Mouse (Mus musculus): ENCODE results near the gene Trappc10. TPM values are rescaled to one million over a fixed set of nuclear protein-coding genes. Genes with fewer than 3 reads are reported as not detected.
"Not testable (repeated sequence)": the region's sequence is repeated elsewhere in the genome, so short reads cannot be mapped to it uniquely, and the experiment has no call there.

Gene Trappc10
- total RNA-seq, 2 experiments from 2014 or later: 86.7 to 88.6 TPM

- intact Hi-C loops (cut with DNase I): no loop called here
- no peak for TF ChIP-seq CTCF (IDR thresholded peaks at IDR 0.05)
- Histone ChIP-seq H3K4me3 (no peak overlapping the region), H3K27ac (peak overlapping the region; percentile 4; the same call in 1 of the 2 replicates)
- no peak for DNase-seq (ENCODE audit: extremely low spot score in 1 of 2, low spot score in 2 of 2)
Measured at GRCm38 (mm10) chr10:78227875-78228559, 16.4 kb downstream of the Trappc10 start.

GRCm38 (mm10) chr10:78224136-78224535 is 20.3 kb downstream of the Trappc10 start:
- intact Hi-C loops (cut with DNase I): no loop called here
- TF ChIP-seq CTCF (IDR thresholded peaks at IDR 0.05): no peak
- H3K4me3 ChIP-seq: no peak overlapping the region

GRCm38 (mm10) chr10:78222908-78223307 is 21.5 kb downstream of the Trappc10 start:
- no peak overlapping the region for H3K27ac ChIP-seq
- intact Hi-C loops (cut with DNase I): no loop called here
- H3K4me3 ChIP-seq: no peak overlapping the region
- no peak for DNase-seq (ENCODE audit: extremely low spot score in 1 of 2, low spot score in 2 of 2)
- no peak for TF ChIP-seq CTCF (IDR thresholded peaks at IDR 0.05)

More at GRCm38 (mm10) chr10:78224136-78224535, 20.3 kb downstream of the Trappc10 start:
- no peak for DNase-seq (ENCODE audit: extremely low spot score in 1 of 2, low spot score in 2 of 2)
- H3K27ac ChIP-seq: no peak overlapping the region

DNA sequence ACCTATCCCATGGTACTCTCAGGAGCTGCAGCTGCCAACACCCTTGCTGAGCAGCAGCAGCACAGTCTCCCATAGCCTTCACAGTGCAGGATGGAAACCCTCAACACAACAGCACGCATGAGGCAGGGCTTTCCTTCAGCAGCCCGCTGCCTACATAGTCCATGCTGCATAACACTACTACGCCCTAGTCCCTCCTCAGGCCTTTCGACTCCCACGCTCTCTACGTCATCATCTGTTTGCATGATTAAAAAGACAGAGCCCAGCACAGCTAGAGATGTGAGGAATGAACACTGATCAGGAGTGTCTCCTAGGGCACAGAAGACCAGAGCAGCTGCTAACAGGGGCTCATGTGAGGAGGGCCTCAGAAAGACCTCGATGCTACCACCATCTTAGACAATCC is 23.1 kb downstream of the Trappc10 start:
- no peak for TF ChIP-seq CTCF (IDR thresholded peaks at IDR 0.05)
- Histone ChIP-seq H3K4me3 (no peak overlapping the region), H3K27ac (no peak overlapping the region)
- intact Hi-C loops (cut with DNase I): no loop called here
- DNase-seq (ENCODE audit: extremely low spot score in 1 of 2, low spot score in 2 of 2): peak in 1 of 2 experiments; percentile 27

DNA sequence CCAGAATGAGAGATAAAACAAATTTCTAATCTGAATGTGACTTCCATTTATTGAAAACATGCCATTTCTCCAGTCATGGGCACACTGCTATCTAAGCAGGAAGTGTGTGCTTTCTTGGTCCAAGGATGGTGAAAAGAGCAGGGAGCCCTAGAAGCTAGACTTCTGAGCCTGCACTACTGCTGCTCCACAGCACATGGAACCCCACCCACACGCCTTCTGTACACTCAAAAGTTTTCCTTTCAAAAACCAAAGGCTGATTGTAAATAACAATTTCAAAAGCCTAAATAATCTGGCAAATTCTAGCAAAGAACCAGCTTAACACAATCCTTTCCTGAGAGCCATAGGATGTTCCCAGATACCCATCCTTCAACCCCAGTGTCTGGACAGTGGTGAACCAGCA is 24.9 kb downstream of the Trappc10 start:
- TF ChIP-seq CTCF (IDR thresholded peaks at IDR 0.05): no peak
- H3K4me3 ChIP-seq: no peak overlapping the region
- intact Hi-C loops (cut with DNase I): no loop called here
- H3K27ac ChIP-seq: no peak overlapping the region
- DNase-seq (ENCODE audit: extremely low spot score in 1 of 2, low spot score in 2 of 2): no peak

DNA sequence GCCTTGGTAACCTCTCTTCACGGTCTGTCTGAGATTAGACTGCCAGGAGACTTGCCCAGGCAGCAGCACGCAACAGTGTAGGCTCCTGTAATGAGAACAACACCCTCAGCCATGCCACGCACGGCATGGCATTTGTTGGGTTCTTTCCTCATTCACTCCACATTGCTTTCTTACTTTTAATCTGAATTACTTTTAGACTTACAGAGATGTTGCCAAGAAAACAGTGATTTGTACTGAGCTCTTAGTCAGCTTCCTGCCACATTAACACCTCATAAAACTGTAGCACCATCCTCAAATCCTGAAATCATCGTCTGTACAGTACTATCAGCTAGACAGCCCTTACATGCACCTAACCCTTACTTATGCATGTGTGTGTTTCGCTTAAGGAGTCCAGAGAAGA is 25.9 kb downstream of the Trappc10 start:
- no peak for TF ChIP-seq CTCF (IDR thresholded peaks at IDR 0.05)
- DNase-seq (ENCODE audit: extremely low spot score in 1 of 2, low spot score in 2 of 2): no peak
- intact Hi-C loops (cut with DNase I): no loop called here

DNA sequence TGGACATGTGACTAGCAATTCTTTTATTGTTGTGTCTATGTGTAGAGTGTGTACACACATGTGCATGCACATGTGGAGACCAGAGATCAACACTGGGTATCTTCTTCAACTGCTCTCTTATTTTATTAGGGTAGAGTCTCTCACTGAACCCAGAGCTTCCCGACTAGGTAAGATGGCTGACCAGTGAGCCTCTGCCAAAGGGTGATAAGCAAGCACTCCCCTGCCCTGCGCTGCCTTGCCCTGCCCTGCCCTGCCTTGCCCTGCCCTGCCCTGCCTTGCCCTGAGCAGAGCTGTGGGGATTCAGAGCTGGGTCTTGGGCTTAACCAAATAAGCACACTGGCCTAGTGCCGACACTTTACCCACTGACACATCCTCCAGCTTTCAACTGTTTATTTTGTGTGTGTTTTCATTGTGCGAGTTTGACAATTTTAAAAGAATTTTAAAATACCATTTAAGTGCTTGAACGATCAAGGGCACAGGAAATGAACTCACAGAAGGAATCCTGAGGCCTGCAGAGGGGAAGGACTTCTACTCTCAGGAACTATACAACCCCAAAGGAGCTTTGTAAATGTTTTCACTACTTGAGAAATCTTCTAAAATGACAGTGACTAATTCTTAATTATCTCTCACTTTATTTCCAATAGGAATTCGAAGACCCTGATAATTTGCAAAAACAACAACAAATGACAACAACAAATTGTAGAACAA is 27.9 kb downstream of the Trappc10 start:
- TF ChIP-seq CTCF (IDR thresholded peaks at IDR 0.05): no peak
- intact Hi-C loops (cut with DNase I): no loop called here
- no peak overlapping the region for H3K4me3 ChIP-seq
- DNase-seq (ENCODE audit: extremely low spot score in 1 of 2, low spot score in 2 of 2): no peak
- no peak overlapping the region for H3K27ac ChIP-seq

More for the DNA sequence above, 25.9 kb downstream of the Trappc10 start:
- no peak overlapping the region for H3K27ac ChIP-seq
- no peak overlapping the region for H3K4me3 ChIP-seq

DNA sequence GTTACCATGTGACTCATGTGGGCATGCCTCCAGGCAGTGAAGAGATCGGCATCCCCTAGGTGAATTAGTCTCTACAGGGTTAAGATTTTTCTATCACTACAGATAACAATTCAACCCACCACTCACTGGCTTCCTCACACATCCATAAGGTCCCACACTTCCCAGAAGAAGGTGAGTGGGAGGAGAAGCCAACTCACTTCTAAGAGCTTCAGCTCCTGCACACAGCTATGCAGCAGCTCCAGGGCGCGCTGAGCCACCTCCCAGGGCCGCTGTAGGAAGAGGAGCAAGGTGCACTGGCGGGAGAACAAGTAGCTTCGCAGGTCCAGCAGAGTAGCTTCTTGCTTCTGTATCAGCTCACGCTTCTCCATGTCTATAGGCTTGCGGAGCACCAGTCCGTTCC is 30.1 kb downstream of the Trappc10 start:
- intact Hi-C loops (cut with DNase I): no loop called here
- DNase-seq (ENCODE audit: extremely low spot score in 1 of 2, low spot score in 2 of 2): peak in 1 of 2 experiments; percentile 44
- Histone ChIP-seq H3K27ac (no peak overlapping the region), H3K4me3 (no peak overlapping the region)
- no peak for TF ChIP-seq CTCF (IDR thresholded peaks at IDR 0.05)

- Histone ChIP-seq H3K27ac (no peak overlapping the region), H3K4me3 (no peak overlapping the region)
- intact Hi-C loops (cut with DNase I): no loop called here
- TF ChIP-seq CTCF (IDR thresholded peaks at IDR 0.05): peak; percentile 53
- no peak for DNase-seq (ENCODE audit: extremely low spot score in 1 of 2, low spot score in 2 of 2)
Measured at GRCm38 (mm10) chr10:78211311-78211710, 33.1 kb downstream of the Trappc10 start.

DNA sequence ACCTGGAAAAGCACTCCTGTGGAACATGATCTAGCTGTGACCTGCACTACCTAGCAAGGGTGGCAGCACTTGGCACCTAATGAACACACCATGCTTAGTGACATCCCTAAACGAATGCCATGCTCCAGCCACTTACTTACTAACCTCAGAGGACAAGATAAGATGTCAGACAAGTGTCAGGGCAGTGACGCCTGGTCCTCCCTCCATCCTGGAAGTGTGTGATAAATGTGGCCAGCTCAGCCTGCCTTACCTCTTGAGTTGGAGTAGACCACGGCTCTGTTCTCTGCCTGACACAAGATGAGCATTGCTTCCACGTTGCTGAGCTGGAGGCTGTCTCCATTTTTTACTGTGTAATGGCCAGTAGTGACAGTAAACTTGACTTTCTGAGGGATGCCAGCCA is 43.3 kb downstream of the Trappc10 start:
- DNase-seq (ENCODE audit: extremely low spot score in 1 of 2, low spot score in 2 of 2): no peak
- H3K27ac ChIP-seq: no peak overlapping the region
- no peak for TF ChIP-seq CTCF (IDR thresholded peaks at IDR 0.05)
- no peak overlapping the region for H3K4me3 ChIP-seq
- intact Hi-C loops (cut with DNase I): no loop called here

DNA sequence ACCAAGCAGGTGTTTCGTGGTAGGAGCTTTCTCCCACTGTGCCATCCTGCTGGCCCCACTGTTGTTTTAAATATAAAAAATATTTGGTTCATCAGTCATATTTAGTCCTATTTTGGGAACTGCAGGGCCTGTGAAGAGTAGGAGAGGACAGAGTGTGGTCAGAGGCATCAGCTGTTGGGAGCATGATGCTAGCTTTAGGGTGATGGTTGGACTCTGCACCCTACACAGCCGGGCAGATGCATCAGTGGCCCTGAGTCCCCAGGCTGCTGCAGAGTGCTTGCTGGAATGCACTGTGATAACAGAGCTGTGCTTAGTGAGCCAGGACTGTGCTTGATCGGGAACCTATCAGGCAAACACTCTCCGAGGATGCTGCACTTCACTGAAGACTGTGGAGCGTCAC is 51.5 kb downstream of the Trappc10 start:
- intact Hi-C loops (cut with DNase I): no loop called here
- TF ChIP-seq CTCF (IDR thresholded peaks at IDR 0.05): no peak
- H3K4me3 ChIP-seq: no peak overlapping the region
- H3K27ac ChIP-seq: no peak overlapping the region
- DNase-seq (ENCODE audit: extremely low spot score in 1 of 2, low spot score in 2 of 2): no peak

DNA sequence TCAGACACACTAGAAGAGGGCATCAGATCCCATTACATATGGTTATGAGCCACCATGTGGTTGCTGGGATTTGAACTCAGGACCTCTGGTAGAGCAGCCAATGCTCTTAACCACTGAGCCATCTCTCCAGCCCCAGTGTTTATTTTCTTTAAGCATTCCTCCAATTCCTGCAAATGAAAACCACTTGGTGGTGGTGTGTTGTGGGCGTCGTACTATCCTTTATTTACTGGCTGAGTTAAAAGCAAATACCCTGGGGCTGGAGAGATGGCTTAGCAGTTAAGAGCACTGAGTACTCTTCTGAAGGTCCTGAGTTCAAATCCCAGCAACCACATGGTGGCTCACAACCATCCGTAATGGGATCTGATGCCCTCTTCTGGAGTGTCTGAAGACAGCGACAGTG is 58.4 kb downstream of the Trappc10 start:
- DNase-seq (ENCODE audit: extremely low spot score in 1 of 2, low spot score in 2 of 2); H3K27ac ChIP-seq; H3K4me3 ChIP-seq: not testable (repeated sequence)
- intact Hi-C loops (cut with DNase I): loop anchor here (5.0 kb wide), 1 partner anchor 226 kb away; the partner anchor contains the start of gene Rrp1

Measured in left cerebral cortex, adult 2 months (tissue).